Mouse (Mus musculus) embryonic fibroblast, embryonic 13.5 days (primary cell): ENCODE data around the gene Tmem184b.

Experiments used
- CTCF ChIP-seq: IDR thresholded peaks from 2 replicates; pipeline ENCODE4 v1.5.1; 2011; ENCODE audit warnings: mild to moderate bottlenecking, control low read depth, low read length, moderate library complexity, borderline replicate concordance; ENCODE audit not compliant: insufficient read depth
- POLR2A ChIP-seq: IDR thresholded peaks from 2 replicates; pipeline ENCODE4 v1.6.1; 2011; ENCODE audit warnings: low read depth, mild to moderate bottlenecking, control low read depth, low read length, moderate library complexity

DNA sequence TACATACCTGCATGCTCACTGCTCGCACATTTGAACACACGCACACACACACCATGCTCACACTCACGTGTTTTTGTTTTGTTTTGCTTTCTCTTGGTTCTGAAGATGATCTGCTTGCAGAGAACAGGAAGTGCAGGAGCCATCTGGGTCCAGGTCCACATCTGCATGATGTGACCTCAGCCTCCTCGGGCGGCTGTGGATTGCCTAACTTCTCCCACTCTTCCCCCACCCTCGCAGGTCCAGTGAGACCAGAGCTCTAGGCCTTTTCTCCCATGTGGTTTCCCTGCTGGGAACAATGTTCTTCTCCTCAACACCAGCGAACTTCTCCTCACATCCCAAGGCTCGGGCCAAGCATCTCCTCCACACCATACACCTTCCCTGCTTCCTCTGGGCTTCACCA is 10.4 kb upstream of the Tmem184b start:
- TF ChIP-seq CTCF (no peak), POLR2A (no peak)
